Mouse (Mus musculus) skeletal muscle tissue, adult 2 months (tissue): ENCODE data around the gene Babam2.

ENCODE experiments used
- DNase-seq: peaks from one replicate; pipeline ENCODE4 v3.0.0-alpha.2; 2012; ENCODE audit warnings: low read depth, low spot score

The Babam2 gene

GRCm38 (mm10) chr5:31987541-31988307 is 290.2 kb downstream of the Babam2 start:
- DNase-seq, result no peak

- no peak for DNase-seq
These were observed 299.9 kb downstream of the Babam2 start for GRCm38 (mm10) chr5:31997189-31997954.

- no peak for DNase-seq
These were observed 301.3 kb downstream of the Babam2 start for GRCm38 (mm10) chr5:31998806-31999205.

GRCm38 (mm10) chr5:32000076-32000475 is 302.6 kb downstream of the Babam2 start:
- DNase-seq, result no peak

- no peak for DNase-seq
These were observed 303.8 kb downstream of the Babam2 start for GRCm38 (mm10) chr5:32001266-32001665.

- no peak for DNase-seq
These were observed 304.3 kb downstream of the Babam2 start for GRCm38 (mm10) chr5:32001771-32002170.

GRCm38 (mm10) chr5:32008401-32008800 is 310.9 kb downstream of the Babam2 start:
- DNase-seq, result no peak

GRCm38 (mm10) chr5:32010056-32010455 is 312.6 kb downstream of the Babam2 start:
- no peak for DNase-seq

GRCm38 (mm10) chr5:32013053-32013452 is 315.6 kb downstream of the Babam2 start:
- no peak for DNase-seq

- no peak for DNase-seq
These were observed 317.3 kb downstream of the Babam2 start for GRCm38 (mm10) chr5:32014786-32015185.

GRCm38 (mm10) chr5:32015949-32016478 is 318.5 kb downstream of the Babam2 start:
- no peak for DNase-seq

- no peak for DNase-seq
These were observed 320.2 kb downstream of the Babam2 start for GRCm38 (mm10) chr5:32017686-32018085.

- DNase-seq, result no peak
These were observed 320.8 kb downstream of the Babam2 start for GRCm38 (mm10) chr5:32018276-32018675.

GRCm38 (mm10) chr5:32029834-32030433 is 332.4 kb downstream of the Babam2 start:
- DNase-seq, result no peak

- DNase-seq, result no peak
These were observed 335.7 kb downstream of the Babam2 start for GRCm38 (mm10) chr5:32033185-32033584.

- peak; percentile 57 for DNase-seq
These were observed 336.1 kb downstream of the Babam2 start for GRCm38 (mm10) chr5:32033621-32034020.

- peak; percentile 28 for DNase-seq
These were observed 337.1 kb downstream of the Babam2 start for GRCm38 (mm10) chr5:32034475-32035054.

- no peak for DNase-seq
These were observed 338.3 kb downstream of the Babam2 start for GRCm38 (mm10) chr5:32035721-32036320.

- no peak for DNase-seq
These were observed 339.4 kb downstream of the Babam2 start for GRCm38 (mm10) chr5:32036896-32037295.

GRCm38 (mm10) chr5:32037546-32037945 is 340.1 kb downstream of the Babam2 start:
- no peak for DNase-seq

- DNase-seq, result peak; percentile 56
These were observed 341.5 kb downstream of the Babam2 start for GRCm38 (mm10) chr5:32038994-32039393.
